Mouse (Mus musculus) liver, embryonic 15.5 days (tissue): ENCODE data around the gene Nkx1-2. TPM values are rescaled to one million over a fixed set of nuclear protein-coding genes. Genes with fewer than 3 reads are reported as not detected.

Experiments used
- ATAC-seq: fragments of 200-750 bp; cut with Nextera tagmentation; 2 replicates; pipeline ENCODE4 v1.8.0; 2017; ENCODE audit warnings: moderate number of reproducible peaks, mild to moderate bottlenecking, moderate library complexity; ENCODE audit not compliant: insufficient read depth
- H3K27ac ChIP-seq: fragments of 300-500 bp; sonication (generic); replicated peaks from 2 replicates; pipeline ENCODE4 v1.5.1; 2015; ENCODE audit warnings: mild to moderate bottlenecking, inconsistent platforms
- H3K27me3 ChIP-seq: fragments of 300-500 bp; sonication (generic); 2 replicates; pipeline ENCODE4 v1.6.1; 2015; ENCODE audit warnings: mild to moderate bottlenecking, inconsistent platforms
- H3K36me3 ChIP-seq: fragments of 300-500 bp; sonication (generic); replicated peaks from 2 replicates; pipeline ENCODE4 v1.6.1; 2015; ENCODE audit warnings: moderate library complexity, mild to moderate bottlenecking, inconsistent platforms
- H3K4me1 ChIP-seq: fragments of 300-500 bp; sonication (generic); replicated peaks from 2 replicates; pipeline ENCODE4 v1.6.1; 2015; ENCODE audit warnings: inconsistent platforms
- H3K4me2 ChIP-seq: fragments of 300-500 bp; sonication (generic); 2 replicates; pipeline ENCODE4 v1.6.1; 2015; ENCODE audit warnings: moderate library complexity, mild to moderate bottlenecking, inconsistent platforms
- H3K4me3 ChIP-seq: fragments of 300-500 bp; sonication (generic); replicated peaks from 2 replicates; pipeline ENCODE4 v1.5.1; 2015; ENCODE audit warnings: mild to moderate bottlenecking, inconsistent platforms
- H3K9ac ChIP-seq: fragments of 300-500 bp; sonication (generic); 2 replicates; pipeline ENCODE4 v1.6.1; 2015; ENCODE audit warnings: moderate library complexity, mild to moderate bottlenecking, inconsistent platforms
- H3K9me3 ChIP-seq: fragments of 300-500 bp; sonication (generic); replicated peaks from 2 replicates; pipeline ENCODE4 v1.6.1; 2016; ENCODE audit warnings: inconsistent platforms
- WGBS: fragments of 180-500 bp; shearing (Covaris S2); methylation state at CpG from one replicate; pipeline ENCODE4 v1.1.7; 2015; ENCODE audit warnings: mixed read lengths; ENCODE audit not compliant: insufficient replicate concordance; 5-methylcytosine and 5-hydroxymethylcytosine counted together
- polyA plus RNA-seq: library from polyadenylated mRNA; unstranded; fragments of >200 nt; fragmentation: Nextera tagmentation; extraction: Ambion mirVana; gene quantifications from 2 replicates; pipeline ENCODE4 v1.2.1, GENCODE M21; 2015

The Nkx1-2 gene
- polyA plus RNA-seq, 1 experiment from 2014 or later, result not detected

DNA sequence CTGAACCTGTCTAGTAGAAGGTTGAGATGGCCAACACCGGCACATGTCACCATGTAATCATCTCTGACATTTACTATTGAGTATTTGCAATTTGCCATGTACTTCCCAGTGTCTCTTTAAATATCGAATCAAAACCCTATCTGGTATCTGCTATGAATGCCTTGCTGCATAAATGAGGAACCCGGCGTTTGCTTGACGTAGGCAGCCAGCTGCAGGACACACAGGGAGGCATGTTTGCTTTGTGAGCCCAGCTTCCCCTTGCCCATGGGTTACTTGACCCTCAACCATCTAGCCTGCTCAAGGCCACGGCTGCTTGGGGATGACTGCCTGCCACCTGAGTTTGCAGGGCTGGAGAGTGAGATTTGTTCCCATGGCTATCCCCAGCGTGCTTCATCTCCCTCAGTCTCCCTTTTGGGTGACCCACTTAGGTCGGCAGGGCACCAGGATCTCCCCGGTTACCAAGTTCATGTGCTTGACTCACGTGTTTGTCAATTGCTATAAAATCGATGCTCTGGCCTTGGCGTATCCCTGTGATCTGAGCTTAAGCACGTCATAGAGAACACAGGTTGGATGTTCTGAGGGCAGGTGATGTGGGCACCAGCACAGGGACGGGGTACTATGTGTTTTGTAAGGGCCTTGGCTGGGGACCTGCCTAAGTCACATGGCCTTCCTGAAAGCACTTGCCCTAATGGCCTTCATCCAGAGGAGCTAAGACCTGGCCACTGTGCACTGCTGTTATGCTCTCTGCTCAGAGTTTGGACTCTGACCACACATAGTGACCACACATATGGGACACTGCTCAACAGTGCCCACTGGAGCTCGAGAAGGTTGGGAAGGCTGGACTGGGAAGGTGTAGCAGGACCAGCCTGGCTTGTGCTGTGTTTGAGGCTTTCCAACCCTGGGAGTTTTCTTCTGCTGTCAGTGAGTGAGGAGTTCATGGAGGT is 20.8 kb upstream of the Nkx1-2 start:
- Histone ChIP-seq H3K4me3 (no peak overlapping the region), H3K4me2 (no peak overlapping the region), H3K9ac (no peak overlapping the region), H3K9me3 (no peaks in the 10 kb centered on the region), H3K27me3 (0 out of 2 replicates have a peak, but pooled peaks cover 3% of the 10 kb centered on the region), H3K4me1 (no peaks in the 10 kb centered on the region), H3K27ac (no peak overlapping the region), H3K36me3 (no peaks in the 10 kb centered on the region)
- no peak for ATAC-seq
- 68% methylated on average over 15 of the region's 15 CpGs for WGBS

DNA sequence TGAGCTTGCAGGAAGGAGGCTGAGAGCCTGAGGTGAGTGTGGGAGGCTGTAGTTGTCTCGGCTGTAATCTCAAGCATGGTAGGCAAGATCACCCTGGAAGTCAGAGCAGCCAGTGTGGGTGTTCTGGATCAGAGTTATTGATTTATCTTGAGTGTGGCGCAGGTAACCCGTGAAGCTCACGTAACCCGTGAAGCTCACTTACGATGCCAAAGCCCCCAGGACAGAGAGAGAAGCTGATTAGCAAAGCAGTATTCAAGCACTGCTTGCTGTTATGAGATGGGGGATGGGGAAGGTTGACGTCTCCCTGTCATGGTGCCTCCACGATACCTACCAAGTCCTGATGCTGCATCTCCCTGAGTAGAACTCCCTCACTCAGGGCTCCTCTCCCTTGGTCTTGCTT is 20.1 kb upstream of the Nkx1-2 start:
- Histone ChIP-seq H3K36me3 (no peaks in the 10 kb centered on the region), H3K27me3 (0 out of 2 replicates have a peak, but pooled peaks cover 3% of the 10 kb centered on the region), H3K27ac (no peak overlapping the region), H3K9ac (no peak overlapping the region), H3K4me3 (no peak overlapping the region), H3K4me1 (no peaks in the 10 kb centered on the region), H3K9me3 (no peaks in the 10 kb centered on the region), H3K4me2 (no peak overlapping the region)
- no peak for ATAC-seq
- WGBS, result 77% methylated on average over 8 of the region's 8 CpGs

DNA sequence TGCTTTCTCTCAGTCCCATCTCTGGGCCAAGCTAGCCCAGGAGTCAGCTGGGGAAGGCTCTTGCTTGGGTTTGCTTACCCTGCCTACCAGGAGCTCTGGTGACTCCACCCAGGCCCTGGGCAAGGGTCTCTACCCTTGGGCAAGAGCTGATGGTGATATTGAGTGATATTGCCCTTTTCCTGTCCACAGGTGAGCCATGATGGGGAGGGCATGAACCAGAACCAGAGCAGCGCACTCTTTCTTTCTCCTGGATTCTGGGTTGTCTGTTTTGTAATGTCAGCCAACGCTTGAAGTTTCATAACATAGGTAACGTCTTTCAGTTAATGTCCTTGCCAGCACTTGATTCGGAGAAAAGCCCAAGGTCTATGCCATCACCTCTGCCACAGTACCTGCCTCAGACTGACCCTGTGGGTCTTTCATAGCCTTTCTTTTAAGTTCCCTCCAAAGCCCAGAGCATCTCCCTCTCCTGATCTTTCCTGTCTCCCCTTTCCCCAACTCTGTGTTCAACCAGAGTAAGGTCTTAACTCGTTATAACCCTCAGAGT is 17.7 kb upstream of the Nkx1-2 start:
- 78% methylated on average over 5 of the region's 5 CpGs for WGBS
- H3K27me3 ChIP-seq, result 0 out of 2 replicates have a peak, but pooled peaks cover 2% of the 10 kb centered on the region
- H3K36me3 ChIP-seq, result no peaks in the 10 kb centered on the region
- no peak overlapping the region for H3K9ac ChIP-seq
- no peaks in the 10 kb centered on the region for H3K9me3 ChIP-seq
- H3K27ac ChIP-seq, result no peak overlapping the region
- H3K4me2 ChIP-seq, result no peak overlapping the region
- ATAC-seq, result no peak
- no peak overlapping the region for H3K4me3 ChIP-seq
- H3K4me1 ChIP-seq, result no peaks in the 10 kb centered on the region

GRCm38 (mm10) chr7:132616391-132616790 is 17.0 kb upstream of the Nkx1-2 start:
- ATAC-seq, result no peak
- no peak overlapping the region for H3K4me2 ChIP-seq
- no peaks in the 10 kb centered on the region for H3K27me3 ChIP-seq
- H3K9ac ChIP-seq, result no peak overlapping the region
- no peaks in the 10 kb centered on the region for H3K36me3 ChIP-seq
- H3K4me1 ChIP-seq, result peaks cover 5% of the 10 kb centered on the region; the same call in 1 of the 2 replicates
- H3K4me3 ChIP-seq, result no peak overlapping the region
- H3K27ac ChIP-seq, result no peak overlapping the region
- WGBS, result 59% methylated on average over 6 of the region's 6 CpGs
- H3K9me3 ChIP-seq, result no peaks in the 10 kb centered on the region

DNA sequence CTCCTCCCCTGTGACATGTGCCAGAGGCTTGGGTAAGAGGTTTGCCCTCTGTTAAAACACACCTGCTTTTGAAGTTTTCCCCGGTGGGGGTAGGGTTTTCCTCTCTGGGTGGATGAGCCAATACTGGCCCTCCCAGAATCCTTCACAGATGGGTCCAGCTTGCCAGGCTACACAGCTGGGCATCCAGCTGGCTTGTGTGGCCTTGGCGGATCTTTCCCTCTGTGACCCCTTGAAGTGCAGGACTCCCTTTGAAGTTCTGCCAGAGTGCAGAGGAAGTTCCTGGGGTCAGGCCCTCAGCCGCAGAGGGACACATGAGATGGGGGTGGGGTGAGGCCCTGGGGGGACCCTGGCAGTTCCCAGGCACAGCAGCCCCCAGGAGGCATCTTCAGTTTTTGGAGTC is 15.9 kb upstream of the Nkx1-2 start:
- no peak overlapping the region for H3K27ac ChIP-seq
- no peaks in the 10 kb centered on the region for H3K36me3 ChIP-seq
- ATAC-seq, result no peak
- H3K9me3 ChIP-seq, result no peaks in the 10 kb centered on the region
- H3K27me3 ChIP-seq, result no peaks in the 10 kb centered on the region
- no peak overlapping the region for H3K9ac ChIP-seq
- H3K4me2 ChIP-seq, result no peak overlapping the region
- H3K4me3 ChIP-seq, result no peak overlapping the region
- WGBS, result 34% methylated on average over 3 of the region's 3 CpGs
- peaks cover 14% of the 10 kb centered on the region for H3K4me1 ChIP-seq

DNA sequence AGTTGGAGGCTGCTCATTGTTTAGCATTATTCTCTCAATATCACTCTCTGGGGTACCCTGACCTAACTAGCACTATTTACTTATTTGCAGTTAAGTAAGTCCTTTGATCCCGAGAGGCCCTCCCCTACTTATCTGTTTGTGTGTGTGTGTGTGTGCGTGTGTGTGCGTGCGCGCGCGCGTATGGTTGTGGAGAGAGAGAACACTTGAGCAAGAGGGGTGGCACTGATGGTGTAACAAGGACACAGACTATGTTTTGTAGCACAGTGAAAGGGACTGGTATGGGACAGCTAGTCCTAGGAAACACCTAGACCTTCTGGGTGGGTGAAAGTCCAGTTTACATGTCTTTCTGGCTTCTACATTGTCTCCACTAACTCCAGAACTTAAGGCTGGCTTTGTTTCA is 12.1 kb upstream of the Nkx1-2 start:
- H3K4me2 ChIP-seq, result no peak overlapping the region
- H3K27ac ChIP-seq, result no peak overlapping the region
- no peak overlapping the region for H3K4me3 ChIP-seq
- H3K27me3 ChIP-seq, result peaks cover 22% of the 10 kb centered on the region
- peaks cover 21% of the 10 kb centered on the region for H3K4me1 ChIP-seq
- H3K36me3 ChIP-seq, result no peaks in the 10 kb centered on the region
- WGBS, result 78% methylated on average over 8 of the region's 8 CpGs
- no peaks in the 10 kb centered on the region for H3K9me3 ChIP-seq
- no peak overlapping the region for H3K9ac ChIP-seq
- ATAC-seq, result 0 out of 2 replicates have a peak, but pooled peaks have one; percentile 5

GRCm38 (mm10) chr7:132610468-132611318 is 11.3 kb upstream of the Nkx1-2 start, which contains the start of gene Lhpp:
Gene Lhpp, plus strand, starts transcription at chr7:132610638.
- Histone ChIP-seq H3K4me3 (peak within 1 kb of the TSS; percentile 62), H3K9me3 (no peaks in the 10 kb centered on the region), H3K27me3 (peaks cover 30% of the 10 kb centered on the region), H3K36me3 (no peaks in the 10 kb centered on the region), H3K27ac (no peak within 1 kb of the TSS), H3K4me1 (peaks cover 21% of the 10 kb centered on the region), H3K4me2 (peak within 1 kb of the TSS; percentile 78), H3K9ac (peak within 1 kb of the TSS; percentile 12; the same call in 1 of the 2 replicates)
- WGBS, result 6% methylated on average over 44 of the region's 44 CpGs
- peak; percentile 84 for ATAC-seq

- no peak for ATAC-seq
- no peak overlapping the region for H3K4me3 ChIP-seq
- H3K4me1 ChIP-seq, result peaks cover 21% of the 10 kb centered on the region
- H3K9me3 ChIP-seq, result no peaks in the 10 kb centered on the region
- H3K36me3 ChIP-seq, result no peaks in the 10 kb centered on the region
- no peak overlapping the region for H3K27ac ChIP-seq
- H3K9ac ChIP-seq, result no peak overlapping the region
- H3K4me2 ChIP-seq, result no peak overlapping the region
- peaks cover 50% of the 10 kb centered on the region for H3K27me3 ChIP-seq
- WGBS, result 78% methylated on average over 4 of the region's 4 CpGs
These were observed 9.0 kb upstream of the Nkx1-2 start for GRCm38 (mm10) chr7:132608316-132609020.

DNA sequence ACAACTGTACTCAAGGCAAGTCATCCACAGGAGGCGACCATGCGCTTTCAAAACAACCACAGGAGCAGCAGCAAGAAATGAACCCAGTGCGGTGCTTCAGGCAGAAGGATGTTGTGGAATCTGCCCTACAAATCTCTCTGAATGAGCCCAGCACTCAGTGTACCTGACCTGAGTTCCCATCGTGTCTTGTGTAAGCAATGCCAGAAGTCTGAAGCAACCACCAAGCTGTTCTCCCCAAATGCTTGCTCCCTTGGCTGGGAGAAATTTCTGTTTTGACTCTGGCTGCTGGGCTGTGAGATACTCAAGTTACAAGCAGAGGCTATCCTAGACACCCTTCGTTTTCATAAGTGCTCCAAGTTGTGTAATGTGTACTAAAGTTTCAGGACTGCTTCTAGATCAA is 6.3 kb upstream of the Nkx1-2 start:
- H3K9ac ChIP-seq, result no peak overlapping the region

GRCm38 (mm10) chr7:132604720-132605119 is 5.3 kb upstream of the Nkx1-2 start:
- 69% methylated on average over 4 of the region's 4 CpGs for WGBS
- Histone ChIP-seq H3K27me3 (peaks cover 88% of the 10 kb centered on the region), H3K36me3 (no peaks in the 10 kb centered on the region), H3K9me3 (no peaks in the 10 kb centered on the region), H3K9ac (no peak overlapping the region), H3K4me2 (no peak overlapping the region), H3K4me3 (no peak overlapping the region), H3K4me1 (peaks cover 8% of the 10 kb centered on the region), H3K27ac (no peak overlapping the region)
- ATAC-seq, result no peak

More for the DNA sequence above, 6.3 kb upstream of the Nkx1-2 start:
- no peak overlapping the region for H3K27ac ChIP-seq
- ATAC-seq, result no peak
- H3K4me3 ChIP-seq, result no peak overlapping the region
- no peaks in the 10 kb centered on the region for H3K36me3 ChIP-seq
- no peak overlapping the region for H3K4me2 ChIP-seq
- no peaks in the 10 kb centered on the region for H3K9me3 ChIP-seq
- WGBS, result 48% methylated on average over 5 of the region's 5 CpGs
- peaks cover 78% of the 10 kb centered on the region for H3K27me3 ChIP-seq
- peaks cover 14% of the 10 kb centered on the region for H3K4me1 ChIP-seq
